Mouse (Mus musculus): ENCODE results near the gene Il12rb2.

- TF ChIP-seq TAL1 (IDR thresholded peaks at IDR 0.05; ENCODE audit: low read length) (no peak), GATA1 (IDR thresholded peaks at IDR 0.05; ENCODE audit: low read length) (no peak)
Measured at GRCm38 (mm10) chr6:67267408-67268244, 108.4 kb downstream of the Il12rb2 start.
